18 mouse cellular contexts compared by ENCODE assay signal in genomic region chr1:60696115-60696895, GRCm38 (mm10).
"Had no signal": no experiment of that assay in that cellular context is flagged by ENCODE, and none has a peak within 500 bp of the region (broad histone marks: within the 10 kb centered on the region; RNA-seq: fewer than 3 reads in every experiment).

No protein-coding gene starts in this region.

- H3K9ac ChIP-seq: kidney, embryonic 15.5 days; limb, embryonic 12.5 days; liver, embryonic 12.5 days; liver, embryonic 15.5 days; lung, embryonic 15.5 days had no signal

- H3K9me3 ChIP-seq: kidney, embryonic 15.5 days; limb, embryonic 12.5 days; liver, embryonic 12.5 days; liver, embryonic 15.5 days; lung, embryonic 15.5 days had no signal

- H3K27me3 ChIP-seq: kidney, embryonic 15.5 days; limb, embryonic 12.5 days; liver, embryonic 12.5 days; liver, embryonic 15.5 days; lung, embryonic 15.5 days had no signal

- ATAC-seq: liver, embryonic 12.5 days had no signal

- H3K36me3 ChIP-seq: kidney, embryonic 15.5 days; limb, embryonic 12.5 days; liver, embryonic 12.5 days; liver, embryonic 15.5 days; lung, embryonic 15.5 days had no signal

- H3K4me2 ChIP-seq: kidney, embryonic 15.5 days; limb, embryonic 12.5 days; liver, embryonic 12.5 days; liver, embryonic 15.5 days; lung, embryonic 15.5 days; midbrain, embryonic 11.5 days had no signal

- H3K27ac ChIP-seq: kidney, embryonic 15.5 days; layer of hippocampus, adult 2 months; left cerebral cortex, adult 2 months; limb, embryonic 12.5 days; liver, embryonic 12.5 days; liver, embryonic 15.5 days; lung, embryonic 15.5 days had no signal

- H3K4me3 ChIP-seq: kidney, embryonic 15.5 days; layer of hippocampus, adult 2 months; left cerebral cortex, adult 2 months; limb, embryonic 12.5 days; liver, embryonic 12.5 days; liver, embryonic 15.5 days; lung, embryonic 15.5 days had no signal

- H3K4me1 ChIP-seq: kidney, embryonic 15.5 days; limb, embryonic 12.5 days; liver, embryonic 12.5 days; liver, embryonic 15.5 days; lung, embryonic 15.5 days had no signal

- DNase-seq: kidney, adult 18-20 months; kidney, postnatal 14 days; layer of hippocampus, adult 9-11 months; liver; lung, adult 18-20 months; lung, postnatal 10 days; lung, postnatal 36 days; midbrain, embryonic 14.5 days; thymus, adult 18-20 months; thymus, postnatal 36 days had no signal
